Mouse (Mus musculus) liver, adult 2 months (tissue): ENCODE results near the gene Apoa1. TPM values are rescaled to one million over a fixed set of nuclear protein-coding genes. Genes with fewer than 3 reads are reported as not detected.

Experiments used
- DNase-seq: peaks from one replicate; pipeline ENCODE4 v3.0.0-alpha.2; 2011; ENCODE audit warnings: low read depth, low spot score; ENCODE audit errors: extremely low read depth
- H3K27ac ChIP-seq: fragments of 200-500 bp; replicated peaks from 2 replicates; pipeline ENCODE4 v1.5.1; 2012; ENCODE audit warnings: low read depth, mild to moderate bottlenecking, control low read depth, inconsistent platforms, low read length; ENCODE audit not compliant: insufficient read depth
- H3K27me3 ChIP-seq: fragments of 200-500 bp; 2 replicates; pipeline ENCODE4 v1.6.1; 2012; ENCODE audit warnings: mild to moderate bottlenecking, moderate library complexity, low read length, inconsistent platforms; ENCODE audit not compliant: control insufficient read depth, insufficient read depth
- H3K36me3 ChIP-seq: fragments of 200-500 bp; 2 replicates; pipeline ENCODE4 v1.6.1; 2012; ENCODE audit warnings: low read length, inconsistent platforms; ENCODE audit not compliant: control insufficient read depth, insufficient read depth
- H3K4me1 ChIP-seq: fragments of 200-500 bp; 2 replicates; pipeline ENCODE4 v1.6.1; 2011; ENCODE audit warnings: low read length; ENCODE audit not compliant: control insufficient read depth, insufficient read depth
- H3K4me3 ChIP-seq: fragments of 200-500 bp; 2 replicates; pipeline ENCODE4 v1.5.1; 2011; ENCODE audit warnings: low read depth, mild to moderate bottlenecking, control low read depth, low read length, moderate library complexity; ENCODE audit not compliant: insufficient read depth
- H3K79me2 ChIP-seq: fragments of 200-500 bp; 2 replicates; pipeline ENCODE4 v1.6.1; 2012; ENCODE audit warnings: inconsistent platforms, mild to moderate bottlenecking, low read length, moderate library complexity; ENCODE audit not compliant: control insufficient read depth, insufficient read depth
- H3K9ac ChIP-seq: fragments of 200-500 bp; 2 replicates; pipeline ENCODE4 v1.6.1; 2012; ENCODE audit warnings: low read depth, mild to moderate bottlenecking, control low read depth, inconsistent platforms, low read length
- CTCF ChIP-seq: fragments of 200-500 bp; IDR thresholded peaks from 2 replicates; pipeline ENCODE4 v1.5.1; 2011; ENCODE audit warnings: low read depth, low read length, control low read depth
- POLR2A ChIP-seq: fragments of 200-500 bp; IDR thresholded peaks from 2 replicates; pipeline ENCODE4 v1.6.1; 2011; ENCODE audit warnings: low read length, control low read depth; ENCODE audit not compliant: insufficient read depth; ENCODE audit errors: extremely low read depth
- WGBS: fragments of 180-500 bp; shearing (Covaris S2); methylation state at CpG from one replicate; pipeline ENCODE4 v1.1.7; 2018; 5-methylcytosine and 5-hydroxymethylcytosine counted together
- polyA plus RNA-seq: library from polyadenylated mRNA; depleted of rRNA; stranded (reverse); fragments of >200 nt; gene quantifications from 2 replicates; pipeline ENCODE4 v1.2.3, GENCODE M21; 2012
- total RNA-seq: library from RNA; depleted of rRNA; stranded (reverse); fragments of >200 nt; gene quantifications from 2 replicates; pipeline ENCODE4 v1.2.3, GENCODE M21; 2014

The Apoa1 gene
- total and polyA plus RNA-seq, 2 experiments, result 4,768 to 8,406 TPM

DNA sequence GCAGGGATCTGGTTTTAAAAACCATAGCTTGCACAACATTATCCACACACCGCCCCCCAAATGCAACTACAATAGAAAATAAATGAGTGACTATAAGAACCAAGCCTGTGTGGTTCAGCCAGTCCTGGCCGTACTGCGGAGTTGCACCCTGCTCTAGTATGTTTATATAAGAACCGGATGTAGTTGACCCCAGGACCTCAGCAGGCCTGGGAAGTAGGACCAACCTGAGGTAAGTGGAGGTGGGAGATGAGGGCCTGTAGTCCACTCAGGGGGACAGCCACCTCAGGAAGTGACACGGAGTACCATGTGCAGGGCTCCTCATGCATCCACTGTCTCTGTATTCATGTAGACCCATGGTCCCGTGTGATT lies 20.9 kb upstream of the Apoa1 start:
- no peak for DNase-seq
- Histone ChIP-seq H3K27ac (peak overlapping the region; percentile 21), H3K4me1 (peaks cover 15% of the 10 kb centered on the region), H3K36me3 (peaks cover 16% of the 10 kb centered on the region; the same call in 1 of the 2 replicates), H3K9ac (peak overlapping the region; percentile 26; the same call in 1 of the 2 replicates), H3K4me3 (no peak overlapping the region), H3K27me3 (no peaks in the 10 kb centered on the region), H3K79me2 (0 out of 2 replicates have a peak, but pooled peaks cover 3% of the 10 kb centered on the region)
- WGBS, result 33% methylated on average over 6 of the region's 6 CpGs
- no peak for TF ChIP-seq CTCF
- TF ChIP-seq POLR2A, result no peak

DNA sequence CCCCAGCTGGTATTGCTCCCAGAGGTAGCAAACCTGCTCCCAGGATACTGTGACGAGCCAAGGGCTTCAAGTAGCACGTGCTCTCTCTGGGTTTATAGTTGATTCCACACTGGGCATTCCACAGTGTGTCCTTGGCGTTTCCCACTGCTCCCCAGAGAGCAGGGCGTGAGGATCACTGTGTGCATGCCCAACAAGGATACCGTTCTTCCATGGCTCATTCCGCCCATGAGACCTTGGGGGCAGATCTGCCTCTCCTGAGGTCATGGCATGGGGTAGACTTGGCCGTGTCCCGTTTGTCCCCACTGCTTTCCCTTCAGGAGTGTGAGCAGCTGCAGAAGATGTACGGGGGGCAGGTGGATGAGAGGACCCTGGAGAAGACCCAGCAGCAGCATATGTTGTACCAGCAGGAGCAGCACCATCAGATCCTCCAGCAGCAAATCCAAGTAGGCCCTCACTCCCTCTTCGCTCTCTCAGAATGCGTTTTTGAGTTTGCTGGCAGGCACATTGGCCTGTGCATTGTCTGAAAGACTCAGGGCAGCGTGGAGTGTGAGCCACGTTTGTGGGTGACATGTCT lies 19.9 kb upstream of the Apoa1 start:
- H3K4me1 ChIP-seq, result peaks cover 18% of the 10 kb centered on the region
- H3K9ac ChIP-seq, result no peak overlapping the region
- peaks cover 16% of the 10 kb centered on the region; the same call in 1 of the 2 replicates for H3K36me3 ChIP-seq
- DNase-seq, result no peak
- no peaks in the 10 kb centered on the region for H3K27me3 ChIP-seq
- H3K79me2 ChIP-seq, result 0 out of 2 replicates have a peak, but pooled peaks cover 3% of the 10 kb centered on the region
- H3K27ac ChIP-seq, result no peak overlapping the region
- no peak overlapping the region for H3K4me3 ChIP-seq
- 92% methylated on average over 13 of the region's 13 CpGs for WGBS
- TF ChIP-seq POLR2A (no peak), CTCF (no peak)

DNA sequence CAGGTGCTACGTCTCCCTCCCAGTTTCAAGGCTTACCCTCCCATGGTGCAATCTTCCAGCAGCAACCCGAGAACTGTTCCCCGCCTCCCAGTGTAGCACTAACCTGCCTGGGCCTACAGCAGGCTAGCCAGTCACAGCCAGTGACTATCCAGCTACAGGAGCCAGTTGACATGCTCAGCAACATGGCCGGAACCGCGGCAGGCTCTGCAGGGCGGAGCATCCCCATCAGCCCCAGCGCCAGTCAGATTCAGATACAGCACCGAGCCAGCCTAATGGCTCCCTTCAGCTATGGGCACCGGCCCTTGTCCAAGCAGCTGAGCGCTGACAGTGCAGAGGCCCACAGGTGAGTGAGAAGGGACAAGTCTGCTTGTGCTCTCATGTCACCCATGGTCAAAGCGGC lies 17.9 kb upstream of the Apoa1 start:
- Histone ChIP-seq H3K36me3 (peaks cover 9% of the 10 kb centered on the region; the same call in 1 of the 2 replicates), H3K79me2 (0 out of 2 replicates have a peak, but pooled peaks cover 3% of the 10 kb centered on the region), H3K27ac (no peak overlapping the region), H3K4me3 (no peak overlapping the region), H3K27me3 (no peaks in the 10 kb centered on the region), H3K4me1 (peaks cover 32% of the 10 kb centered on the region), H3K9ac (no peak overlapping the region)
- DNase-seq, result no peak
- 89% methylated on average over 12 of the region's 12 CpGs for WGBS
- no peak for TF ChIP-seq CTCF

DNA sequence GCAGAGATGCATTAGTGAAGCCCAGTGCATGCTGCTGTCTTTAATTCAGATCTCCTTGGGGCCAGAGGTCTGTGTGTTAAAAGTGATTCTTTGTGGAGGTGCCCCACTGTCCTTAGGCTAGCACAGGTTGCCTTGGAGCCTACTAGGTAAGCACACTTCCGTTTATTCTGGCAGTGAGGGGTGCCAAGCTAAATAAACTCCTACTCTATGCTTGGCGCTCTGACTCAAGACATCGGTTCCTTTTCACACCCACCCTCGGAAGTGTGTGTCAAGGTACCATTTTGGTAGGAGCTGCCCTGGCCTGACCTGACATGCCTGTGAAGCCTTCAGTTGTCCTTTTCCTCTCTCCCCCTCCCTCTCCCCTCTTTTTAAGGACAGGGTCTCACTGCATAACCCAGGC lies 14.1 kb upstream of the Apoa1 start:
- Histone ChIP-seq H3K4me1 (peaks cover 31% of the 10 kb centered on the region), H3K27ac (peak overlapping the region; percentile 97)
- 19% methylated on average over 4 of the region's 4 CpGs for WGBS

DNA sequence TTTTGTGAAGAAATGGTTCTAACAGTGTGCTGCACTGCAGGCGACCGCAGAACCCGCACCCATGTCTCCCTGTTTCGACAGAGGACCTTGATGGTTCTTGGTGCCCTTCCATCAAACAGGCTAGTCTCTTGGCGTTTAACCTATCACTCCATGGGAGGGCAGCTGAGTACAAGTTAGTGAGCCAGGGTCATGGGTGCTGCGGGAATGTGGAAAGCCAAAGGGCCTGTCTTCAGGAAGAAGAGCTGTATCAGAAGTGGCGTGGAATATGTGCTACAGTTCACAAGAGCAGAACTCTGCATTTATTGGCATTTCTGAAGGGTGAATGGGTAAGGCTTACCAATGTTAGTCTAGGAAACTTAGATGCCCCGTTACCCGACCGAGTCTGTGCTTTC lies 13.4 kb upstream of the Apoa1 start:
- Histone ChIP-seq H3K27ac (peak overlapping the region; percentile 97), H3K4me1 (peaks cover 31% of the 10 kb centered on the region), H3K4me3 (no peak overlapping the region), H3K79me2 (no peaks in the 10 kb centered on the region), H3K27me3 (no peaks in the 10 kb centered on the region), H3K9ac (peak overlapping the region; percentile 70), H3K36me3 (peaks cover 4% of the 10 kb centered on the region; the same call in 1 of the 2 replicates)
- TF ChIP-seq CTCF (no peak), POLR2A (no peak)
- WGBS, result 24% methylated on average over 10 of the region's 10 CpGs
- peak; percentile 91 for DNase-seq

More for the DNA sequence above, 14.1 kb upstream of the Apoa1 start:
- H3K79me2 ChIP-seq, result no peaks in the 10 kb centered on the region
- H3K27me3 ChIP-seq, result no peaks in the 10 kb centered on the region
- no peak overlapping the region for H3K4me3 ChIP-seq
- TF ChIP-seq CTCF (no peak), POLR2A (no peak)
- peak; percentile 64 for DNase-seq
- H3K9ac ChIP-seq, result peak overlapping the region; percentile 41
- peaks cover 4% of the 10 kb centered on the region; the same call in 1 of the 2 replicates for H3K36me3 ChIP-seq
